Mouse (Mus musculus) spleen, adult 2 months (tissue): ENCODE results near the gene Robo1.

Experiments used
- CTCF ChIP-seq: fragments of 200-500 bp; IDR thresholded peaks from 2 replicates; pipeline ENCODE4 v1.5.1; 2011; ENCODE audit warnings: mild to moderate bottlenecking, inconsistent platforms; ENCODE audit not compliant: insufficient read depth, insufficient read length, insufficient replicate concordance; ENCODE audit errors: extremely low read depth
- POLR2A ChIP-seq: fragments of 200-500 bp; IDR thresholded peaks from 2 replicates; pipeline ENCODE4 v1.6.1; 2011; ENCODE audit warnings: low read depth, low read length, inconsistent platforms

- TF ChIP-seq POLR2A (no peak), CTCF (no peak)
These were observed 694.6 kb downstream of the Robo1 start for GRCm38 (mm10) chr16:73002685-73003084.
